Mouse (Mus musculus) adrenal gland, adult 2 months (tissue): ENCODE results near the gene Pabpc4l. TPM values are rescaled to one million over a fixed set of nuclear protein-coding genes. Genes with fewer than 3 reads are reported as not detected.
"Not testable (repeated sequence)": the region's sequence is repeated elsewhere in the genome, so short reads cannot be mapped to it uniquely, and the experiment has no call there.

ENCODE experiments used
- DNase-seq: peaks from one replicate; pipeline ENCODE4 v3.0.0; 2021
- long read RNA-seq: library from polyadenylated mRNA; stranded (forward); transcript quantifications from one replicate; pipeline ENCODE4 v2.0.0, GENCODE M21; 2021
- polyA plus RNA-seq: library from polyadenylated mRNA; depleted of rRNA; stranded (reverse); fragments of >200 nt; gene quantifications from 2 replicates; pipeline ENCODE4 v1.2.3, GENCODE M21; 2012; rRNA removed
- total RNA-seq, 2 experiments: library from RNA; stranded (reverse); gene quantifications; 2 replicates each; pipeline ENCODE4 v1.2.3; 2021

The Pabpc4l gene
- total RNA-seq (1 to 10 TPM; 1.8 to 4.8 TPM), polyA plus RNA-seq (0.04 and 0.34 TPM in 2 replicates)
- long read RNA-seq: 0 reads

DNA sequence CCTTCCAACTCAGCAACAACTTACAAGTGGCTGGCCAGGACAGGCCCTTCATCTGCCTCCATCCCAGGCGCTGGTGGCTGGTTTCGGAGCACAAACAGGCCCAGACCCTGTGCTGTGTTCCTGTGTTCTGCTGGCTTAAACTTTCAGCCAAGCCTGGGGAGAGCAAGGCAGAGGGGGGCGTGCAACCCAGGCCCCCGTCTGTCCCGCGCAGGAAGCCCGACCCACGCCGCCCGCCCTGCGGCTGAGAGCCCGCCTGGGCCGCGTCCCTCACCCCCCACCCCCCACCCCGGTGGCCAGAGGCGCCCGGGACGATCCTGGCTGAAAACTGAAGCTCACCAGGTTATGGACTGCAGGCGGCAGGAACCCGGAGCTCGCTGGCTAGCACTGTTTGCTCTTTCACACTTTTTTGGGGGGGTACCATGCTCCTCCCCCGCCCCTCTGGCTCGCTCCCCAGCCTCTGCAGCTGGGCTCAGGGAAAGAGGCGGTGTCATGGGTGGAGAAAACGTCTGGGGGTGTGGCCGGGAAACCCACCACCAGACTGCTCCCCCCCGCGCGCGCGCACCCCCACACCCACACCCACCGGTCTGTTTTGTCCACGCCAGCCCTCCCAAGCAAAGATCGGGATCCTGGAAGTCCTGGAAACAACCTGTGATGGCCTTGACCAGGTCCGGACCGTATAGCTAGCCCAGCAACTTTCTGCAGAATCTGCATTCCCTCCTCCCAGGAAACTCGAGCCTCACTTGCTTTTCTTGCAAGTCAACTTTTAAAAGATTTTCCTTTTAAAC lies at the start of gene Pabpc4l:
Gene Pabpc4l (minus strand): TSS at position 739 of the 785 bp plus-strand sequence.
- peak; percentile 71 for DNase-seq

DNA sequence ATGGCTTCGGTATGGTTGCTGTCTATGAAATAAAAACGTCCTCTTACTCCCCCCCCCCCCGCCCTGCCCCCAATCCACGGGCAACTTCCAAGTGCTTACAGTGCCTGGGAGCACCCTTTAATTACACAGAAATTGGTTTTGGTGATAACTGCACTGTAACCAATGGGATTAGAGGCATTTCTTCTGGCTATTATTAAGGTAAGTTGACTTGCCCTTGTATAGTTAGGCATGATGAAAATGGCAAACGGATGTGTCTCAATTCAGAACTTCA lies 42.9 kb upstream of the Pabpc4l start:
- DNase-seq: no peak

- DNase-seq: no peak
These were observed 42.3 kb upstream of the Pabpc4l start for GRCm38 (mm10) chr3:46490132-46490988.

- DNase-seq: not testable (repeated sequence)
These were observed 38.1 kb upstream of the Pabpc4l start for GRCm38 (mm10) chr3:46486091-46486490.

GRCm38 (mm10) chr3:46448266-46448532 lies 180 bp upstream of the Pabpc4l start:
- no peak for DNase-seq

DNA sequence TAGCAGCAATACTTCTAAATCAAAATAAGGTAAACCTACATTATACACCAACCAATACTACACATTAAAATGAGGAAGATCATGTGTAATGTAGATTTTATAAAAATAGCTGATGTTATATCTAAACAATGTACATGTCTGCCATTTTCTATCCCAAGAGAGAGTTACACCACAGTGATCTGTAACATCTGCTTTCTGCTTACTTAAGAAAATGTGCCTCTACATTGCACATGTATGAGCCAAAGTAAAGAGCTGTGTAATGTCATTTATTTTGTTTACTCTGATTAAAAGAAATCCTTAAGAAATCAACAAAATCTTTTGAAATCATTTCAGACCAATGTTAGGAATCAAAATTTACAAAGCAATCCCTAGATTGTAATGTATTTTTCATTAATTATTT lies 16.6 kb downstream of the Pabpc4l start:
- DNase-seq: no peak
